Mouse (Mus musculus) liver, embryonic 14.5 days (tissue): ENCODE measurements at regions not wholly inside any gene's neighbourhood (a gene's known extent, or its start where the extent isn't known, plus 50 kb on each side); places are given as distances from the start of the nearest gene placed in this dataset.

Source experiments
- CTCF ChIP-seq: IDR thresholded peaks from 2 replicates; pipeline ENCODE4 v1.5.1; 2016; ENCODE audit warnings: antibody characterized with exemption, low read depth, control low read depth
- EP300 ChIP-seq: IDR thresholded peaks from 2 replicates; pipeline ENCODE4 v1.6.1; 2016; ENCODE audit warnings: antibody characterized with exemption, low read depth

DNA sequence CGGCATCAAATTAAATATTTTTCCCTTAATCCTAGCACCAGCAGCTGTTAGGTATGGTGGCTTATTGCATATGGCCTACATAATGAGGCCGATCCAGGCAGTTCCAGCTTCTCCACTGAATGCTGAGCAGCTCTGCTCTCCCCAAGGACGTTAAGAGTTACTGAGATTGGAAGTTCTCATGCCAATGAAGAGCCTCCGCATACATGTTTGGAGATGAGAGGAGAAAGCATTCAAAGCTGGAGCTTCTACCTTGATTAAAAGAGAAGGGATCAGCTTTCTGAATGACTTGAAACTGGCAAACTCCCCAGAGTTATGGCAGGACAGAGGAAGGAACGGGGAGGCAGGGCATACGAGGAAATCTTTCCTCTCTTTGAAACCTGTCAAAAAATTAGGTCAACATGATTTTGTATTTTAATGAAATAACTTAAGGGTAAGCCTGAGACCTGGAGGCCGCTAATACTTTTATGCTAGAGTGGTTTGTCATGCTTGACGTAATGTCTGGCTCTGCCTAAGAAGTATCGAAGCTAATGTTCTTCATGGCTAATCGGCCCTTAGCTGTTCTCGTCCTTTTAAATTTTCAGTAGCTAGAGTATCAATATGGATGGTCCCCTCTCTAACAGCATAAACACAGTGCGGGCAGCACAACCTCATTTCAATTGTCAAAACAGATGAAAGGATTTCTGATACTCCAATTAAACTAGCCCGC lies 489.0 kb upstream of the Stxbp6 start:
- TF ChIP-seq CTCF = no peak
- TF ChIP-seq EP300 = no peak
